Mouse (Mus musculus) MEL (cell line): Measurements from ENCODE around the gene Gm28053. TPM values are rescaled to one million over a fixed set of nuclear protein-coding genes. Genes with fewer than 3 reads are reported as not detected.

ENCODE experiments used
- DNase-seq: peaks from one replicate; pipeline ENCODE4 v3.0.0; 2011; ENCODE audit warnings: low read depth, low spot score
- H3K27ac ChIP-seq: 2 replicates; pipeline ENCODE4 v1.5.1; 2012; ENCODE audit warnings: low read depth, mild to moderate bottlenecking, control low read depth, low read length, moderate library complexity; ENCODE audit not compliant: control insufficient read depth
- H3K27me3 ChIP-seq, 2 experiments: fragments of 150-350 bp in 1 of 2; sonication (generic) in 1 of 2; 2 replicates each; pipeline ENCODE4 v1.6.1; 2012; ENCODE audit warnings: low read length in 2 of 2, mild to moderate bottlenecking in 2 of 2, improper control_type of control experiment in 1 of 2, moderate library complexity in 1 of 2; ENCODE audit not compliant: insufficient read depth in 2 of 2, control insufficient read depth in 1 of 2
- H3K36me3 ChIP-seq, 2 experiments: 2 replicates each; pipeline ENCODE4 v1.6.1; 2012 to 2014; ENCODE audit warnings: low read length in 2 of 2, improper control_type of control experiment in 1 of 2, inconsistent platforms in 1 of 2, mild to moderate bottlenecking in 1 of 2; ENCODE audit not compliant: insufficient read depth in 2 of 2, control insufficient read depth in 1 of 2
- H3K4me1 ChIP-seq, 2 experiments: fragments of 150-350 bp in 1 of 2; sonication (generic) in 1 of 2; 2 replicates each; pipeline ENCODE4 v1.6.1; 2012; ENCODE audit warnings: low read length in 2 of 2, improper control_type of control experiment in 1 of 2, mild to moderate bottlenecking in 1 of 2; ENCODE audit not compliant: insufficient read depth in 2 of 2, control insufficient read depth in 1 of 2
- H3K4me3 ChIP-seq, 2 experiments: fragments of 150-350 bp in 1 of 2; sonication (generic) in 1 of 2; 2 replicates each; pipeline ENCODE4 v1.5.1; 2012; ENCODE audit warnings: low read depth in 2 of 2, low read length in 2 of 2, mild to moderate bottlenecking in 2 of 2, moderate library complexity in 2 of 2, control low read depth in 1 of 2, improper control_type of control experiment in 1 of 2; ENCODE audit not compliant: control insufficient read depth in 1 of 2, insufficient read depth in 1 of 2
- H3K79me2 ChIP-seq: 2 replicates; pipeline ENCODE4 v1.6.1; 2012; ENCODE audit warnings: mild to moderate bottlenecking, low read length, moderate library complexity; ENCODE audit not compliant: control insufficient read depth, poor library complexity, insufficient read depth
- H3K9ac ChIP-seq: 2 replicates; pipeline ENCODE4 v1.6.1; 2012; ENCODE audit warnings: low read depth, mild to moderate bottlenecking, control low read depth, low read length, moderate library complexity; ENCODE audit not compliant: control insufficient read depth, poor library complexity, severe bottlenecking
- H3K9me3 ChIP-seq: fragments of 150-350 bp; sonication (generic); replicated peaks from 2 replicates; pipeline ENCODE4 v1.6.1; 2012; ENCODE audit warnings: mild to moderate bottlenecking, low read length, improper control_type of control experiment, moderate library complexity; ENCODE audit not compliant: insufficient read depth
- BHLHE40 ChIP-seq: IDR thresholded peaks from 2 replicates; pipeline ENCODE4 v1.6.1; 2012; ENCODE audit warnings: low read depth, mild to moderate bottlenecking, inconsistent platforms, low read length, improper control_type of control experiment, borderline replicate concordance
- CHD1 ChIP-seq: IDR thresholded peaks from 2 replicates; pipeline ENCODE4 v1.6.1; 2012; ENCODE audit warnings: low read depth, mild to moderate bottlenecking, inconsistent platforms, low read length, improper control_type of control experiment
- CTCF ChIP-seq, 3 experiments: IDR thresholded peaks in 2 of 3; conservative IDR thresholded peaks in 1 of 3; 2 replicates each; pipeline ENCODE4 v1.5.1; 2011 to 2012; ENCODE audit warnings: low read length in 3 of 3, low read depth in 2 of 3, mild to moderate bottlenecking in 2 of 3, improper control_type of control experiment in 1 of 3, inconsistent platforms in 1 of 3, mixed read lengths in 1 of 3, moderate library complexity in 1 of 3; ENCODE audit not compliant: control insufficient read depth in 1 of 3, insufficient read depth in 1 of 3, poor library complexity in 1 of 3, severe bottlenecking in 1 of 3
- ELF1 ChIP-seq: IDR thresholded peaks from 2 replicates; pipeline ENCODE4 v1.6.1; 2014; ENCODE audit warnings: low read depth, mild to moderate bottlenecking, inconsistent platforms, low read length, improper control_type of control experiment, moderate library complexity
- EP300 ChIP-seq, 2 experiments: IDR thresholded peaks; 2 replicates each; pipeline ENCODE4 v1.6.1; 2011; ENCODE audit warnings: improper control_type of control experiment in 2 of 2, low read length in 2 of 2, low read depth in 1 of 2, mild to moderate bottlenecking in 1 of 2
- GABPA ChIP-seq: IDR thresholded peaks from 2 replicates; pipeline ENCODE4 v1.6.1; 2012; ENCODE audit warnings: low read depth, mild to moderate bottlenecking, inconsistent platforms, low read length, improper control_type of control experiment, moderate library complexity
- GATA1 ChIP-seq: IDR thresholded peaks from 2 replicates; pipeline ENCODE4 v1.6.1; 2011; ENCODE audit warnings: low read depth, low read length, improper control_type of control experiment
- HCFC1 ChIP-seq: IDR thresholded peaks from 2 replicates; pipeline ENCODE4 v1.6.1; 2012; ENCODE audit warnings: low read depth, mild to moderate bottlenecking, inconsistent platforms, low read length, improper control_type of control experiment, moderate library complexity
- JUND ChIP-seq: IDR thresholded peaks from 2 replicates; pipeline ENCODE4 v1.6.1; 2011; ENCODE audit warnings: low read depth, mild to moderate bottlenecking, improper control_type of control experiment, low read length
- MAFK ChIP-seq: IDR thresholded peaks from 2 replicates; pipeline ENCODE4 v1.6.1; 2011; ENCODE audit warnings: low read depth, mild to moderate bottlenecking, low read length, improper control_type of control experiment, borderline replicate concordance
- MAZ ChIP-seq: IDR thresholded peaks from 2 replicates; pipeline ENCODE4 v1.6.1; 2012; ENCODE audit warnings: low read depth, mild to moderate bottlenecking, inconsistent platforms, low read length, improper control_type of control experiment
- MXI1 ChIP-seq: IDR thresholded peaks from 2 replicates; pipeline ENCODE4 v1.6.1; 2011; ENCODE audit warnings: mild to moderate bottlenecking, low read depth, low read length, improper control_type of control experiment
- MYB ChIP-seq: IDR thresholded peaks from 2 replicates; pipeline ENCODE4 v1.6.1; 2011; ENCODE audit warnings: mild to moderate bottlenecking, low read depth, low read length, improper control_type of control experiment
- MYC ChIP-seq: IDR thresholded peaks from 2 replicates; pipeline ENCODE4 v1.6.1; 2011; ENCODE audit warnings: low read depth, mild to moderate bottlenecking, low read length, improper control_type of control experiment, moderate library complexity
- NELFE ChIP-seq: IDR thresholded peaks from 2 replicates; pipeline ENCODE4 v1.6.1; 2011; ENCODE audit warnings: low read depth, low read length, improper control_type of control experiment
- NRF1 ChIP-seq: IDR thresholded peaks from 2 replicates; pipeline ENCODE4 v1.6.1; 2014; ENCODE audit warnings: low read depth, mild to moderate bottlenecking, inconsistent platforms, low read length, improper control_type of control experiment, moderate library complexity; ENCODE audit not compliant: poor library complexity, insufficient read depth, severe bottlenecking
- POLR2A ChIP-seq, 2 experiments: IDR thresholded peaks; 2 replicates each; pipeline ENCODE4 v1.6.1; 2011 to 2012; ENCODE audit warnings: low read length in 2 of 2, mild to moderate bottlenecking in 2 of 2, control low read depth in 1 of 2, improper control_type of control experiment in 1 of 2, low read depth in 1 of 2, moderate library complexity in 1 of 2; ENCODE audit not compliant: control insufficient read depth in 1 of 2, insufficient read depth in 1 of 2, poor library complexity in 1 of 2
- POLR2AphosphoS5 ChIP-seq: IDR thresholded peaks from 2 replicates; pipeline ENCODE4 v1.6.1; 2012; ENCODE audit warnings: low read depth, borderline replicate concordance, mild to moderate bottlenecking, inconsistent platforms, low read length, moderate library complexity, mixed read lengths
- RCOR1 ChIP-seq: IDR thresholded peaks from 2 replicates; pipeline ENCODE4 v1.6.1; 2012; ENCODE audit warnings: low read depth, mild to moderate bottlenecking, inconsistent platforms, low read length, improper control_type of control experiment
- SIN3A ChIP-seq: IDR thresholded peaks from 2 replicates; pipeline ENCODE4 v1.6.1; 2012; ENCODE audit warnings: low read length, improper control_type of control experiment, inconsistent platforms
- SMC3 ChIP-seq: IDR thresholded peaks from 2 replicates; pipeline ENCODE4 v1.6.1; 2011; ENCODE audit warnings: low read depth, low read length, improper control_type of control experiment
- TCF12 ChIP-seq: IDR thresholded peaks from 2 replicates; pipeline ENCODE4 v1.6.1; 2014; ENCODE audit warnings: low read depth, mild to moderate bottlenecking, inconsistent platforms, low read length, improper control_type of control experiment, moderate library complexity
- UBTF ChIP-seq: IDR thresholded peaks from 2 replicates; pipeline ENCODE4 v1.6.1; 2012; ENCODE audit warnings: low read depth, mild to moderate bottlenecking, inconsistent platforms, low read length, improper control_type of control experiment, moderate library complexity, borderline replicate concordance; ENCODE audit not compliant: insufficient read depth
- USF1 ChIP-seq: IDR thresholded peaks from 2 replicates; pipeline ENCODE4 v1.6.1; 2014; ENCODE audit warnings: low read depth, mild to moderate bottlenecking, inconsistent platforms, low read length, improper control_type of control experiment, moderate library complexity
- USF2 ChIP-seq, 2 experiments: IDR thresholded peaks; 2 replicates each; pipeline ENCODE4 v1.6.1; 2011 to 2012; ENCODE audit warnings: improper control_type of control experiment in 2 of 2, low read length in 2 of 2, borderline replicate concordance in 1 of 2, inconsistent platforms in 1 of 2, low read depth in 1 of 2, mild to moderate bottlenecking in 1 of 2; ENCODE audit not compliant: insufficient read depth in 1 of 2
- ZKSCAN1 ChIP-seq: IDR thresholded peaks from 2 replicates; pipeline ENCODE4 v1.6.1; 2012; ENCODE audit warnings: low read depth, mild to moderate bottlenecking, inconsistent platforms, low read length, improper control_type of control experiment, moderate library complexity
- ZMIZ1 ChIP-seq: IDR thresholded peaks from 2 replicates; pipeline ENCODE4 v1.6.1; 2012; ENCODE audit warnings: low read depth, mild to moderate bottlenecking, inconsistent platforms, low read length, improper control_type of control experiment, moderate library complexity
- ZNF384 ChIP-seq: IDR thresholded peaks from 2 replicates; pipeline ENCODE4 v1.6.1; 2012; ENCODE audit warnings: low read depth, mild to moderate bottlenecking, inconsistent platforms, low read length, improper control_type of control experiment
- polyA plus RNA-seq, 2 experiments: library from polyadenylated mRNA; stranded (reverse) in 1 of 2; unstranded in 1 of 2; fragments of >175 nt in 1 of 2; fragments of >200 nt in 1 of 2; gene quantifications; 2 replicates each; pipeline versions ENCODE4 v1.2.1 to v1.2.4; 2012; ENCODE audit warnings: low replicate concordance in 2 of 2, low read depth in 1 of 2; ENCODE audit not compliant: insufficient read length in 2 of 2, insufficient read depth in 1 of 2, missing spikeins in 1 of 2
- total RNA-seq: library from RNA; depleted of rRNA; stranded (reverse); fragments of 300-350 nt; gene quantifications from 2 replicates; pipeline ENCODE4 v1.2.3, GENCODE M21; 2012

Gm28053 gene
- total and polyA plus RNA-seq, 3 experiments, result not detected

GRCm38 (mm10) chr6:48678391-48678790 is 40.0 kb upstream of the Gm28053 start:
- TF ChIP-seq RCOR1, result no peak
- no peak for TF ChIP-seq ZNF384
- TF ChIP-seq ELF1, result no peak
- TF ChIP-seq SIN3A, result no peak
- no peak for TF ChIP-seq NELFE
- TF ChIP-seq USF1, result no peak
- TF ChIP-seq BHLHE40, result no peak
- TF ChIP-seq POLR2AphosphoS5, result no peak
- TF ChIP-seq MAZ, result no peak
- TF ChIP-seq POLR2A (IDR thresholded peaks at IDR 0.05; ENCODE audit: control insufficient read depth in 1 of 2, insufficient read depth in 1 of 2, low read depth in 1 of 2, low read length in 2 of 2, poor library complexity in 1 of 2), result no peak
- TF ChIP-seq MAFK, result no peak
- no peak for TF ChIP-seq USF2 (IDR thresholded peaks at IDR 0.05; ENCODE audit: borderline replicate concordance in 1 of 2, insufficient read depth in 1 of 2, low read depth in 1 of 2, low read length in 2 of 2)
- TF ChIP-seq UBTF, result no peak
- TF ChIP-seq ZMIZ1, result no peak
- TF ChIP-seq MYB, result no peak
- DNase-seq, result no peak
- no peaks in the 10 kb centered on the region for H3K4me1 ChIP-seq
- no peaks in the 10 kb centered on the region for H3K9me3 ChIP-seq
- H3K79me2 ChIP-seq, result 0 out of 2 replicates have a peak, but pooled peaks cover 2% of the 10 kb centered on the region
- no peak overlapping the region for H3K4me3 ChIP-seq
- H3K36me3 ChIP-seq, result no peaks in the 10 kb centered on the region; a peak in 1 of 4 replicates
- no peaks in the 10 kb centered on the region for H3K27me3 ChIP-seq
- no peak overlapping the region for H3K27ac ChIP-seq
- H3K9ac ChIP-seq, result no peak overlapping the region

DNA sequence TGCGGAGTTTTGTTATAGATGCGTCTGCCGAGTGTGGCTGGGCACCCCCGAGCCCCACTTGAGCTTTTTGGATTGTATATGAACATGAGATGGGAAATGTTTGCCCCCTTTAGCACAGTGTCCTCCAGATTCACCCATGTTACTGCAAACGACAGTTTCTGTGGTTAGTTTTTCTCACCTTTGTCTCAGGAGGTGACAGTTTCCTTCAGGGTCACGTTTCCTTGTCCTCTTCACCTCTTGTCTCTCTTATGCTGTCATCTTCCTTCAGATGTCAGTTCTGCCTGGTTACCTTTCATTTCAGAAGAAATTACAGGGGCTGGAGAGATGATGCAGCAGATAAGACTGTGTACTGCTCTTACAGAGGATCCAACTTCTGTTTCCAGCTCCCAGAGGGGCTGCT is 38.7 kb upstream of the Gm28053 start:
- TF ChIP-seq CHD1 (no peak), CTCF (IDR thresholded peaks at IDR 0.05 in 2 of 3, conservative IDR thresholded peaks at IDR 0.05 in 1 of 3; ENCODE audit: control insufficient read depth in 1 of 3, insufficient read depth in 1 of 3, low read depth in 2 of 3, low read length in 3 of 3, poor library complexity in 1 of 3, severe bottlenecking in 1 of 3) (no peak), ZKSCAN1 (no peak), GABPA (no peak), GATA1 (no peak), TCF12 (no peak), NRF1 (no peak), MYC (no peak), SMC3 (no peak), UBTF (no peak), HCFC1 (no peak), JUND (no peak), MXI1 (no peak), MAZ (no peak), EP300 (IDR thresholded peaks at IDR 0.05; ENCODE audit: low read depth in 1 of 2, low read length in 2 of 2) (no peak)
- H3K79me2 ChIP-seq, result 0 out of 2 replicates have a peak, but pooled peaks cover 2% of the 10 kb centered on the region
- no peak for DNase-seq
- no peaks in the 10 kb centered on the region for H3K9me3 ChIP-seq
- H3K9ac ChIP-seq, result no peak overlapping the region
- H3K36me3 ChIP-seq, result no peaks in the 10 kb centered on the region; a peak in 1 of 4 replicates
- H3K27me3 ChIP-seq, result no peaks in the 10 kb centered on the region
- H3K4me3 ChIP-seq, result no peak overlapping the region
- H3K4me1 ChIP-seq, result no peaks in the 10 kb centered on the region
- no peak overlapping the region for H3K27ac ChIP-seq
